21 mouse cellular contexts compared by ENCODE assay signal in the genomic region with DNA sequence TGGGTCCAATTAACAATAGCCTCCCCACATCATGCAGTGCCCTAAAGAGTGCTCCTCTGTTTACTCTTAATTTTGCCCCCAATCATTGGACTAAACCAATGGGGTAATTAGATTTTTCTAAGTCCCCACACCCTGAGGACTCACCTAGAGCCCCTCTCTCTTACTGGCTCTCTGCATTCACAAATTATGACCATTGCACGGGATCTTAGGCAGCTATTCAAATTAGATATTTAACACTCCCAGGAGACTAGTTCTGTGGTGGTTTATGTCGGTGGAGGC. TPM values are rescaled to one million over a fixed set of nuclear protein-coding genes. Genes with fewer than 3 reads are reported as not detected.
DNase-seq lines count a peak whose midpoint lies in the region; ATAC-seq lines count a peak whose summit lies in the region.
"Had no signal": no experiment of that assay in that cellular context is flagged by ENCODE, and none has a peak within 500 bp of the region (broad histone marks: within the 10 kb centered on the region; RNA-seq: fewer than 3 reads in every experiment).

No protein-coding gene starts in this region.

- peaks cover 31% of the 10 kb centered on the region for H3K4me1 ChIP-seq in forebrain, embryonic 10.5 days
- peaks cover 2% of the 10 kb centered on the region for H3K4me1 ChIP-seq in forebrain, embryonic 11.5 days (replicated peaks; ENCODE audit: control insufficient read depth, insufficient read depth, low read length)
- H3K4me1 ChIP-seq in midbrain, embryonic 10.5 days, result peaks cover 12% of the 10 kb centered on the region
- H3K4me1 ChIP-seq in midbrain, embryonic 14.5 days (ENCODE audit: control insufficient read depth, insufficient read depth, low read length), result no peaks in the 10 kb centered on the region
- no peaks in the 10 kb centered on the region for H3K4me1 ChIP-seq in embryonic facial prominence, embryonic 11.5 days (ENCODE audit: control insufficient read depth, insufficient read depth, low read length)
- peaks cover 12% of the 10 kb centered on the region for H3K4me1 ChIP-seq in limb, embryonic 11.5 days (ENCODE audit: control insufficient read depth, insufficient read depth, low read length)
- H3K4me1 ChIP-seq: embryonic facial prominence, embryonic 15.5 days; heart, embryonic 10.5 days had no signal

- H3K9me3 ChIP-seq in forebrain, embryonic 10.5 days, result no peaks in the 10 kb centered on the region
- H3K9me3 ChIP-seq in forebrain, embryonic 11.5 days (ENCODE audit: control insufficient read depth, low read length), result no peaks in the 10 kb centered on the region
- no peaks in the 10 kb centered on the region for H3K9me3 ChIP-seq in midbrain, embryonic 10.5 days (replicated peaks)
- H3K9me3 ChIP-seq in midbrain, embryonic 14.5 days (ENCODE audit: control insufficient read depth, low read length), result no peaks in the 10 kb centered on the region
- H3K9me3 ChIP-seq in embryonic facial prominence, embryonic 11.5 days (replicated peaks; ENCODE audit: control insufficient read depth, low read length), result no peaks in the 10 kb centered on the region
- H3K9me3 ChIP-seq in limb, embryonic 11.5 days (ENCODE audit: control insufficient read depth, low read length), result no peaks in the 10 kb centered on the region
- H3K9me3 ChIP-seq: embryonic facial prominence, embryonic 15.5 days; heart, embryonic 10.5 days had no signal

- H3K36me3 ChIP-seq in forebrain, embryonic 10.5 days (replicated peaks), result no peaks in the 10 kb centered on the region
- H3K36me3 ChIP-seq in forebrain, embryonic 11.5 days (ENCODE audit: control insufficient read depth, insufficient read depth, low read length), result no peaks in the 10 kb centered on the region
- H3K36me3 ChIP-seq in midbrain, embryonic 10.5 days, result no peaks in the 10 kb centered on the region
- H3K36me3 ChIP-seq in midbrain, embryonic 14.5 days (ENCODE audit: control insufficient read depth, insufficient read depth, low read length), result no peaks in the 10 kb centered on the region
- no peaks in the 10 kb centered on the region for H3K36me3 ChIP-seq in embryonic facial prominence, embryonic 11.5 days (replicated peaks; ENCODE audit: control insufficient read depth, insufficient read depth, low read depth, low read length)
- no peaks in the 10 kb centered on the region for H3K36me3 ChIP-seq in limb, embryonic 11.5 days (ENCODE audit: control insufficient read depth, insufficient read depth, low read length)
- H3K36me3 ChIP-seq: embryonic facial prominence, embryonic 15.5 days; heart, embryonic 10.5 days had no signal

- H3K4me3 ChIP-seq in forebrain, embryonic 10.5 days, result no peak overlapping the region
- no peak overlapping the region for H3K4me3 ChIP-seq in forebrain, embryonic 11.5 days (ENCODE audit: low read depth, low read length)
- no peak overlapping the region for H3K4me3 ChIP-seq in midbrain, embryonic 10.5 days
- no peak overlapping the region for H3K4me3 ChIP-seq in midbrain, embryonic 14.5 days (replicated peaks; ENCODE audit: low read depth, low read length)
- H3K4me3 ChIP-seq in embryonic facial prominence, embryonic 11.5 days (ENCODE audit: low read depth, low read length), result no peak overlapping the region
- no peak overlapping the region for H3K4me3 ChIP-seq in limb, embryonic 11.5 days (ENCODE audit: low read depth, low read length)
- H3K4me3 ChIP-seq: embryonic facial prominence, embryonic 15.5 days; erythroblast, embryonic 14.5 days; heart, embryonic 10.5 days had no signal

- 36% methylated on average over 2 of the region's 2 CpGs for WGBS in forebrain, embryonic 10.5 days
- 33% methylated on average over 2 of the region's 2 CpGs for WGBS in forebrain, embryonic 11.5 days
- 55% methylated on average over 2 of the region's 2 CpGs for WGBS in midbrain, embryonic 10.5 days
- WGBS in midbrain, embryonic 14.5 days, result 38% methylated on average over 2 of the region's 2 CpGs
- 10% methylated on average over 2 of the region's 2 CpGs for WGBS in embryonic facial prominence, embryonic 11.5 days
- WGBS in limb, embryonic 11.5 days, result 3% methylated on average over 2 of the region's 2 CpGs

- no peaks in the 10 kb centered on the region for H3K27me3 ChIP-seq in forebrain, embryonic 10.5 days (ENCODE audit: poor library complexity, severe bottlenecking)
- H3K27me3 ChIP-seq in forebrain, embryonic 11.5 days (ENCODE audit: control insufficient read depth, insufficient read depth, low read length), result no peaks in the 10 kb centered on the region
- no peaks in the 10 kb centered on the region for H3K27me3 ChIP-seq in midbrain, embryonic 10.5 days (ENCODE audit: low read depth, poor library complexity, severe bottlenecking)
- H3K27me3 ChIP-seq in midbrain, embryonic 14.5 days (ENCODE audit: control insufficient read depth, insufficient read depth, low read length), result no peaks in the 10 kb centered on the region
- H3K27me3 ChIP-seq in embryonic facial prominence, embryonic 11.5 days (ENCODE audit: control insufficient read depth, insufficient read depth, low read length), result no peaks in the 10 kb centered on the region
- no peaks in the 10 kb centered on the region for H3K27me3 ChIP-seq in limb, embryonic 11.5 days (ENCODE audit: control insufficient read depth, insufficient read depth, low read length)
- H3K27me3 ChIP-seq: embryonic facial prominence, embryonic 15.5 days had no signal

- no peak overlapping the region for H3K9ac ChIP-seq in forebrain, embryonic 11.5 days (ENCODE audit: low read length)
- no peak overlapping the region for H3K9ac ChIP-seq in midbrain, embryonic 14.5 days (replicated peaks; ENCODE audit: low read length)
- no peak overlapping the region for H3K9ac ChIP-seq in embryonic facial prominence, embryonic 11.5 days (replicated peaks; ENCODE audit: low read length)
- H3K9ac ChIP-seq in limb, embryonic 11.5 days (ENCODE audit: low read length), result no peak overlapping the region
- H3K9ac ChIP-seq: embryonic facial prominence, embryonic 15.5 days; hindbrain, embryonic 14.5 days had no signal

- ATAC-seq in forebrain, embryonic 11.5 days (replicated peaks; ENCODE audit: low FRiP score), result no peak
- ATAC-seq in midbrain, embryonic 14.5 days (ENCODE audit: low FRiP score, low TSS enrichment), result no peak
- ATAC-seq in embryonic facial prominence, embryonic 11.5 days (replicated peaks; ENCODE audit: insufficient number of reproducible peaks, low FRiP score, low TSS enrichment, low read depth), result peak; percentile 58; the same call in 1 of the 2 replicates
- ATAC-seq in limb, embryonic 11.5 days (ENCODE audit: insufficient number of reproducible peaks, low FRiP score, low TSS enrichment, low read depth), result peak; percentile 55; the same call in 1 of the 2 replicates
- ATAC-seq: CD4-positive, CD25-positive, alpha-beta regulatory T cell, adult 4 months; inflammation-experienced regulatory T-cells, adult 6 months had no signal

- H3K27ac ChIP-seq in forebrain, embryonic 10.5 days, result peak overlapping the region; percentile 56; the same call in 1 of the 2 replicates
- H3K27ac ChIP-seq in forebrain, embryonic 11.5 days (ENCODE audit: low read depth, low read length), result no peak overlapping the region; the same call in 1 of the 2 replicates
- H3K27ac ChIP-seq in midbrain, embryonic 10.5 days (replicated peaks), result peak overlapping the region; percentile 59
- no peak overlapping the region for H3K27ac ChIP-seq in midbrain, embryonic 14.5 days (replicated peaks; ENCODE audit: low read depth, low read length)
- H3K27ac ChIP-seq in embryonic facial prominence, embryonic 11.5 days (replicated peaks; ENCODE audit: low read depth, low read length), result no peak overlapping the region; the same call in 1 of the 2 replicates
- H3K27ac ChIP-seq in limb, embryonic 11.5 days (replicated peaks; ENCODE audit: low read depth, low read length), result peak overlapping the region; percentile 64
- H3K27ac ChIP-seq: embryonic facial prominence, embryonic 15.5 days; heart, embryonic 10.5 days; hindbrain, embryonic 14.5 days had no signal

- no peak for DNase-seq in forebrain, embryonic 10.5 days (ENCODE audit: extremely low spot score, low spot score)
- DNase-seq in forebrain, embryonic 11.5 days (ENCODE audit: low spot score), result no peak
- no peak for DNase-seq in midbrain, embryonic 10.5 days (ENCODE audit: low spot score)
- no peak for DNase-seq in midbrain, embryonic 14.5 days
- no peak for DNase-seq in embryonic facial prominence, embryonic 11.5 days (ENCODE audit: low spot score)
- no peak for DNase-seq in limb, embryonic 11.5 days (ENCODE audit: low spot score)
- DNase-seq in lung, postnatal 36 days, result no peak
- DNase-seq in lung, postnatal 4 days, result no peak
- DNase-seq: adrenal gland, postnatal 10 days; B cell, adult 2 months; cerebellum, adult 11 months; cerebellum, adult 8-10 months; cerebellum, postnatal 25 days; heart, adult 18-20 months; heart, postnatal 10 days had no signal

- no peak overlapping the region for H3K4me2 ChIP-seq in forebrain, embryonic 11.5 days (ENCODE audit: low read depth, low read length, severe bottlenecking)
- H3K4me2 ChIP-seq in midbrain, embryonic 14.5 days (ENCODE audit: low read length), result no peak overlapping the region
- no peak overlapping the region for H3K4me2 ChIP-seq in embryonic facial prominence, embryonic 11.5 days (ENCODE audit: low read depth, low read length)
- H3K4me2 ChIP-seq in limb, embryonic 11.5 days (ENCODE audit: low read depth, severe bottlenecking), result peak overlapping the region; percentile 3; the same call in 1 of the 2 replicates
- H3K4me2 ChIP-seq: embryonic facial prominence, embryonic 15.5 days; hindbrain, embryonic 14.5 days had no signal

RNA-seq across cellular contexts. Expression of gene Nup54, which starts 30.7 kb away (rescaled TPM):
- 75.1 and 75.8 TPM in 2 replicates for polyA plus RNA-seq in forebrain, embryonic 10.5 days (2016; fragmentation: Nextera tagmentation; extraction: Ambion mirVana)
- polyA plus RNA-seq in forebrain, embryonic 11.5 days (2014; fragmentation: Nextera tagmentation; extraction: Ambion mirVana), result 65.9 and 70.5 TPM in 2 replicates
- 63.4 and 70.0 TPM in 2 replicates for polyA plus RNA-seq in midbrain, embryonic 10.5 days (2016; fragmentation: Nextera tagmentation; extraction: Ambion mirVana)
- polyA plus RNA-seq in midbrain, embryonic 14.5 days (2014; fragmentation: Nextera tagmentation; extraction: Ambion mirVana), result 58.2 and 61.4 TPM in 2 replicates
- polyA plus RNA-seq in embryonic facial prominence, embryonic 11.5 days (2014; fragmentation: Nextera tagmentation; extraction: Ambion mirVana), result 69.5 and 75.7 TPM in 2 replicates
- 77.4 and 77.5 TPM in 2 replicates for polyA plus RNA-seq in limb, embryonic 11.5 days (2014; fragmentation: Nextera tagmentation; extraction: Ambion mirVana)

RNA-seq across cellular contexts. Expression of gene Cxcl10, which starts 55.6 kb away (rescaled TPM):
- 0.33 TPM in 1 of 2 replicates, not detected in the other for polyA plus RNA-seq in forebrain, embryonic 10.5 days (2016; fragmentation: Nextera tagmentation; extraction: Ambion mirVana)
- polyA plus RNA-seq in forebrain, embryonic 11.5 days (2014; fragmentation: Nextera tagmentation; extraction: Ambion mirVana), result 0.23 TPM in 1 of 2 replicates, not detected in the other
- polyA plus RNA-seq in midbrain, embryonic 10.5 days (2016; fragmentation: Nextera tagmentation; extraction: Ambion mirVana), result 0.17 and 0.36 TPM in 2 replicates
- 3.5 TPM in 1 of 2 replicates, not detected in the other for polyA plus RNA-seq in midbrain, embryonic 14.5 days (2014; fragmentation: Nextera tagmentation; extraction: Ambion mirVana)
- polyA plus RNA-seq in embryonic facial prominence, embryonic 11.5 days (2014; fragmentation: Nextera tagmentation; extraction: Ambion mirVana), result 0.38 TPM in 1 of 2 replicates, not detected in the other
- polyA plus RNA-seq in limb, embryonic 11.5 days (2014; fragmentation: Nextera tagmentation; extraction: Ambion mirVana), result 1.2 and 1.3 TPM in 2 replicates
- polyA plus RNA-seq: erythroblast, embryonic 14.5 days had no signal

Comparison
In these comparisons a context has a peak if more than half of its experiments do, and no peak if none do; other contexts are left out.
1. H3K27ac ChIP-seq: peak in forebrain, embryonic 10.5 days (single experiment), midbrain, embryonic 10.5 days (single experiment) and limb, embryonic 11.5 days (single experiment); none in forebrain, embryonic 11.5 days (single experiment), midbrain, embryonic 14.5 days (single experiment) and embryonic facial prominence, embryonic 11.5 days (single experiment).
2. ATAC-seq: peak in embryonic facial prominence, embryonic 11.5 days (single experiment) and limb, embryonic 11.5 days (single experiment); none in forebrain, embryonic 11.5 days (single experiment) and midbrain, embryonic 14.5 days (single experiment).